Mouse (Mus musculus): ENCODE data around the gene Capns2.

Gene Capns2

GRCm38 (mm10) chr8:92908448-92908847, 7.2 kb downstream of the Capns2 start:
- DNase-seq, result no peak

- DNase-seq, result no peak
These were observed 10.3 kb downstream of the Capns2 start for GRCm38 (mm10) chr8:92911477-92911876.

DNA sequence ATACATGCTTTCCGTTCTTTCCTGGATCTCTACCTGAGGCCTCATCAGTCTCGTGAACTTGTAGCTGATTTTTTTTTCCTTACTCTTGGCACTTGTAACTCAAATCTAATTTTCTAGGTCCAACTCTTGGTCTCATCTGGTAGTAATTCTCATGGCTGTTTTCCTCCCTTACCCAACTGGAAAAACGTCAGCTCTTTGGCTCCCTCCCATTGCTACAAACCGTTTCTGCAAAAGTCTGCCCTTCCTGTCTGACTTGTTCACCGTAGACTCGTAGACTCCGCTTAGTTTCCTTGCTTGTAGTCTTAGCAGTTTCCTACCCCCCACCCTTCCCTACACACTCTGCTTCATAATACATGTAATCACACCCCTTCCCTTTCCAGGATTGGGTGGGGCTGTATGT, 12.2 kb downstream of the Capns2 start:
- DNase-seq, result no peak

- DNase-seq, result no peak
These were observed 14.9 kb downstream of the Capns2 start for GRCm38 (mm10) chr8:92916082-92916481.

- no peak for DNase-seq
These were observed 20.6 kb downstream of the Capns2 start for GRCm38 (mm10) chr8:92921768-92922167.

GRCm38 (mm10) chr8:92928986-92929385, 27.8 kb downstream of the Capns2 start:
- DNase-seq, result no peak

- DNase-seq, result no peak
These were observed 36.8 kb downstream of the Capns2 start for GRCm38 (mm10) chr8:92938056-92938455.

- no peak for DNase-seq
These were observed 47.9 kb downstream of the Capns2 start for GRCm38 (mm10) chr8:92949071-92949470.

- DNase-seq, result no peak
These were observed 49.6 kb downstream of the Capns2 start for GRCm38 (mm10) chr8:92950639-92951371.
